Mouse (Mus musculus) CH12.LX (cell line): ENCODE measurements around the gene Mfsd2b.

Experiments
- E2F4 ChIP-seq: IDR thresholded peaks from 2 replicates; pipeline ENCODE4 v1.6.1; 2011; ENCODE audit warnings: low read depth, low read length, improper control_type of control experiment; ENCODE audit not compliant: insufficient replicate concordance
- POLR2A ChIP-seq: IDR thresholded peaks from 2 replicates; pipeline ENCODE4 v1.6.1; 2011; ENCODE audit warnings: low read depth, mild to moderate bottlenecking, improper control_type of control experiment, low read length
- USF1 ChIP-seq: IDR thresholded peaks from 2 replicates; pipeline ENCODE4 v1.6.1; 2014; ENCODE audit warnings: low read depth, mild to moderate bottlenecking, inconsistent platforms, low read length, improper control_type of control experiment

DNA sequence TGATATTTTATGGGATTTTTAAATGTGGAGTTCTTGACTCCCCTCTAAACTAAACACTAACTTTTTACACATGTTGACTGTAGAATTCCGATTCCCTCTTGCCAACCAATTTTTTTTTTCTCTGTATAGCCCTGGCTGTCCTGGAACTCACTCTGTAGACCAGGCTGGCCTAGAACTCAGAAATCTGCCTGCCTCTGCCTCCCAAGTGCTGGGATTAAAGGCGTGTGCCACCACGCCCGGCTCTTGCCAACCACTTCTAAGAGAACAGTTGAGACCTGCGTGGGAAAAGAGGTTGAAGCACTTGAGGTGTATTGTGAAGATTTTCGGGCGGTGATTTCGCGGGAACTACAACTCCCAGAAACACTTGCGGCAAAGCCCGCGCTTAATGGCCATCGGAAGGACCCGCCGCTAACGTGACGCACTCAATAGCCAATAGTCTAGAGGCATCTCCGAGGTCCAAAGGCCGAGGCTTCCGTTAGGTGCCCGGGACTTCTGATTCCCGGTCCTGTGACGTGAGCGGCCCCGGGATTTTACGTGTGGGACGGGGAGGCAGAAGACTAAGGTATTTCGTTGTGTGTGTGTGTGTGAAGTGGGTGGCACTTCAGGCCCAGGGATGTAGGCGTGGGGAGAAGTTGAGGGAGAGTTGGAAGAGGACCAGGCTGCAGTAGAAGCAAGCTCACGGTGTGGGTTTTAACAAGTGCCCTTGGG is 31.1 kb downstream of the Mfsd2b start, which contains the start of gene Wdcp:
- peak; percentile 62 for TF ChIP-seq USF1
- peak; percentile 68 for TF ChIP-seq POLR2A
- TF ChIP-seq E2F4 = peak; percentile 95
